Mouse (Mus musculus) lung, postnatal 0 days (tissue): Measurements from ENCODE around the gene Rbm8a2. TPM values are rescaled to one million over a fixed set of nuclear protein-coding genes. Genes with fewer than 3 reads are reported as not detected.

ENCODE experiments used
- ATAC-seq: fragments of 200-750 bp; cut with Nextera tagmentation; 2 replicates; pipeline ENCODE4 v1.8.0; 2017; ENCODE audit warnings: moderate library complexity
- DNase-seq: peaks from one replicate; pipeline ENCODE4 v3.0.0-alpha.2; 2016; ENCODE audit warnings: low spot score
- H3K27ac ChIP-seq: fragments of 300-500 bp; sonication (generic); 2 replicates; pipeline ENCODE4 v1.5.1; 2014; ENCODE audit warnings: antibody characterized with exemption, mild to moderate bottlenecking, low read length, mixed read lengths
- H3K27me3 ChIP-seq: fragments of 300-500 bp; sonication (generic); replicated peaks from 2 replicates; pipeline ENCODE4 v1.6.1; 2014; ENCODE audit warnings: low read length, mixed read lengths; ENCODE audit not compliant: insufficient read depth
- H3K36me3 ChIP-seq: fragments of 300-500 bp; sonication (generic); 2 replicates; pipeline ENCODE4 v1.6.1; 2014; ENCODE audit warnings: low read length, mixed read lengths; ENCODE audit not compliant: insufficient read depth
- H3K4me1 ChIP-seq: fragments of 300-500 bp; sonication (generic); 2 replicates; pipeline ENCODE4 v1.6.1; 2014; ENCODE audit warnings: antibody characterized with exemption, low read depth, low read length, mixed read lengths; ENCODE audit not compliant: insufficient read depth
- H3K4me2 ChIP-seq: fragments of 300-500 bp; sonication (generic); replicated peaks from 2 replicates; pipeline ENCODE4 v1.6.1; 2014; ENCODE audit warnings: low read depth, mild to moderate bottlenecking, low read length, moderate library complexity, mixed read lengths
- H3K4me3 ChIP-seq: fragments of 300-500 bp; sonication (generic); 2 replicates; pipeline ENCODE4 v1.5.1; 2014; ENCODE audit warnings: low read depth, low read length
- H3K9ac ChIP-seq: fragments of 300-500 bp; sonication (generic); replicated peaks from 2 replicates; pipeline ENCODE4 v1.6.1; 2014; ENCODE audit warnings: low read depth, mild to moderate bottlenecking
- H3K9me3 ChIP-seq: fragments of 300-500 bp; sonication (generic); 2 replicates; pipeline ENCODE4 v1.6.1; 2016; ENCODE audit warnings: low read length, mixed read lengths
- CTCF ChIP-seq: IDR thresholded peaks from 2 replicates; pipeline ENCODE4 v1.5.1; 2016; ENCODE audit warnings: antibody characterized with exemption, mild to moderate bottlenecking
- EP300 ChIP-seq: IDR thresholded peaks from 2 replicates; pipeline ENCODE4 v1.6.1; 2016; ENCODE audit warnings: antibody characterized with exemption, mild to moderate bottlenecking, control low read depth
- WGBS: fragments of 180-500 bp; shearing (Covaris S2); extraction: QIAGEN DNeasy Blood & Tissue Kit; methylation state at CpG from one replicate; pipeline ENCODE4 v1.1.7; 2014; 5-methylcytosine and 5-hydroxymethylcytosine counted together
- polyA plus RNA-seq: library from polyadenylated mRNA; unstranded; fragments of >200 nt; fragmentation: Nextera tagmentation; extraction: Ambion mirVana; gene quantifications from 2 replicates; pipeline ENCODE4 v1.2.1, GENCODE M21; 2015

The Rbm8a2 gene
- polyA plus RNA-seq, 1 experiment from 2014 or later = 0.35 TPM

- Histone ChIP-seq H3K27ac (no peak overlapping the region), H3K4me2 (no peak overlapping the region), H3K4me1 (no peaks in the 10 kb centered on the region), H3K27me3 (no peaks in the 10 kb centered on the region), H3K36me3 (no peaks in the 10 kb centered on the region), H3K9ac (no peak overlapping the region), H3K4me3 (no peak overlapping the region), H3K9me3 (no peaks in the 10 kb centered on the region)
- DNase-seq = no peak
- TF ChIP-seq CTCF = no peak
- TF ChIP-seq EP300 = no peak
- ATAC-seq = no peak
- WGBS = 90% methylated on average over 4 of the region's 5 CpGs
Observed at GRCm38 (mm10) chr1:175967004-175967745, 11.7 kb downstream of the Rbm8a2 start.

GRCm38 (mm10) chr1:175961786-175962185 lies 17.1 kb downstream of the Rbm8a2 start:
- TF ChIP-seq CTCF (no peak), EP300 (no peak)
- Histone ChIP-seq H3K4me2 (no peak overlapping the region), H3K4me1 (no peaks in the 10 kb centered on the region), H3K4me3 (no peak overlapping the region), H3K9me3 (no peaks in the 10 kb centered on the region), H3K36me3 (no peaks in the 10 kb centered on the region), H3K9ac (no peak overlapping the region), H3K27ac (no peak overlapping the region), H3K27me3 (no peaks in the 10 kb centered on the region)
- WGBS = 80% methylated on average over 2 of the region's 2 CpGs
- no peak for DNase-seq
- no peak for ATAC-seq

- no peaks in the 10 kb centered on the region for H3K36me3 ChIP-seq
- no peaks in the 10 kb centered on the region for H3K9me3 ChIP-seq
- WGBS = 64% methylated on average over 2 of the region's 2 CpGs
- DNase-seq = no peak
- H3K4me3 ChIP-seq = no peak overlapping the region
- H3K27ac ChIP-seq = no peak overlapping the region
- no peak overlapping the region for H3K4me2 ChIP-seq
- no peaks in the 10 kb centered on the region for H3K27me3 ChIP-seq
- no peak overlapping the region for H3K9ac ChIP-seq
- ATAC-seq = no peak
- no peaks in the 10 kb centered on the region for H3K4me1 ChIP-seq
- TF ChIP-seq CTCF (no peak), EP300 (no peak)
Observed at GRCm38 (mm10) chr1:175950851-175951250, 28.1 kb downstream of the Rbm8a2 start.

DNA sequence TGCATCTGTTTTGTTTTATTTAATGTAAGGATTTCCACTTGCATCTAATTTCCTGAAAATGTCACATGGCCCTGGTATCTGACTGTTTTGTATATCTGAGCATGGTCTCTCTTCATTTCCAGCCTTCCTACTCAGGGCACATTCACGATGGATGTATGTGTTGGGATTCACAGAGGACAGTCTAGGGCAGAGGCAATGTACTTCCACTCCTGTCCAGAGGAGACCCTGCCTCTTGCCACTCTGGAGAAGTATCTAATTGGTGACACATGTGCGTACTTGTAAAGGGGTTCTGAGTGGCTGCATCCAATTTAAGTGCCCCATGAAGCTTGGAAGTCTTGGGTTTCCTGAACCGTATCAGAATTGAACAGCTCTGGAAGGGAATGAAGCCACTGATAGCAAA lies 28.5 kb downstream of the Rbm8a2 start:
- no peak overlapping the region for H3K27ac ChIP-seq
- H3K36me3 ChIP-seq = no peaks in the 10 kb centered on the region
- no peak for DNase-seq
- ATAC-seq = no peak
- H3K4me3 ChIP-seq = no peak overlapping the region
- no peaks in the 10 kb centered on the region for H3K4me1 ChIP-seq
- TF ChIP-seq EP300 (no peak), CTCF (no peak)
- no peak overlapping the region for H3K4me2 ChIP-seq
- no peaks in the 10 kb centered on the region for H3K27me3 ChIP-seq
- WGBS = 87% methylated on average over 3 of the region's 3 CpGs
- H3K9me3 ChIP-seq = no peaks in the 10 kb centered on the region
- H3K9ac ChIP-seq = no peak overlapping the region

GRCm38 (mm10) chr1:175946718-175947315 lies 32.1 kb downstream of the Rbm8a2 start:
- Histone ChIP-seq H3K4me3 (no peak overlapping the region), H3K4me2 (no peak overlapping the region), H3K27ac (no peak overlapping the region), H3K4me1 (no peaks in the 10 kb centered on the region), H3K9ac (no peak overlapping the region), H3K9me3 (no peaks in the 10 kb centered on the region), H3K36me3 (no peaks in the 10 kb centered on the region), H3K27me3 (no peaks in the 10 kb centered on the region)
- TF ChIP-seq EP300 = no peak
- no peak for TF ChIP-seq CTCF
- no peak for DNase-seq
- ATAC-seq = no peak
- 66% methylated on average over 4 of the region's 4 CpGs for WGBS

GRCm38 (mm10) chr1:175943168-175943567 lies 35.7 kb downstream of the Rbm8a2 start:
- no peak overlapping the region for H3K9ac ChIP-seq
- ATAC-seq (no peak), DNase-seq (no peak)
- no peak overlapping the region for H3K27ac ChIP-seq
- no peaks in the 10 kb centered on the region for H3K9me3 ChIP-seq
- H3K4me2 ChIP-seq = no peak overlapping the region
- no peaks in the 10 kb centered on the region for H3K36me3 ChIP-seq
- no peaks in the 10 kb centered on the region for H3K4me1 ChIP-seq
- no peak overlapping the region for H3K4me3 ChIP-seq
- H3K27me3 ChIP-seq = no peaks in the 10 kb centered on the region
- 86% methylated on average over 7 of the region's 7 CpGs for WGBS
- TF ChIP-seq CTCF = no peak
- no peak for TF ChIP-seq EP300
